Mouse (Mus musculus) left cerebral cortex, postnatal 4 days (tissue): Measurements from ENCODE around the gene Fancm. TPM values are rescaled to one million over a fixed set of nuclear protein-coding genes. Genes with fewer than 3 reads are reported as not detected.
"Not testable (repeated sequence)": the region's sequence is repeated elsewhere in the genome, so short reads cannot be mapped to it uniquely, and the experiment has no call there.

Experiments
- DNase-seq: peaks from one replicate; pipeline ENCODE4 v3.0.0-alpha.2; 2022
- intact Hi-C: fragments of 180-260 bp; cut with DNase I; formaldehyde crosslinking; loops from one replicate; pipeline ENCODE4 v1.15.1; 2025
- total RNA-seq, 2 experiments: library from RNA; stranded (reverse); gene quantifications; 2 replicates each; pipeline ENCODE4 v1.2.3; 2021

Gene Fancm
- 10 to 100 TPM; 13.0 to 18.6 TPM for total RNA-seq

- peak; percentile 91 for DNase-seq
- intact Hi-C loops = no loop called here
Observed at GRCm38 (mm10) chr12:65075085-65075732, at the start of gene Fancm. Gene Fancm (plus strand): TSS chr12:65075603.

GRCm38 (mm10) chr12:65035839-65036189 is 39.6 kb upstream of the Fancm start:
- DNase-seq = no peak
- intact Hi-C loops = no loop called here

DNA sequence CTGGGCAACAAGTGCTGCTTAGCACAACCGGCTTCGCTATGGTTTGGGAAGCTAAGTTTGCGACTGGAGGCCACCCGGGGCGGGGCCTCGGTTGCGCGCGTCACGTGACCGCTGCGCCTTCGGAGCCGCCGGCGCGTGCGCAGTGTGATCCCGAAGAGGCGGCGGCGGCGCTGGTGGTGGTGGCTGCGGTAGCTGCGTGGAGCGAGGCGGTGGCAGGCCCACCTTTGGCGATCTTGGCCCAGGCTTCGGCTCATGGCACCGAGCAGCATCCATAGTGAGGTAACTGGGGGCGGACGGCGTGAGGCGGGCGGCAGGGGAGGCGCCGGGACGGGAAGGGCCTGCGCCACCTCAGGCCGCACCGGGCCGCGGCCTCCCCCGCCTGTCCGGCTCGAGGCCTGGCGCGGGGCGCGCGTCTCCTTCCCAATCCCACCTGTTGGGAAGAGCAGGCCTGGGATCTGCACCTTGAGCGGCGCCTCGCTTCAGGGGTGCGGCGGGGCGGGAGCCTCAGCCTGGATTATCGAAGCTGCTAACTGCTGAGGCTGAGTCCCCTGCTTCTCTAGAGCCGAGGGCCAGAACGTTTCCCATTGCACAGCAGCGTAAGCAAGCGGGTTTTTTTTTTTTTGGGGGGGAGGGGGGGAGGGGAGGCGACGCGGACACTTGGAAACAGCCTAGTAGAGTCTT is 39.1 kb upstream of the Fancm start, which contains the start of gene Prpf39:
Prpf39 (plus strand) TSS at position 144 of the 681 bp plus-strand sequence.
- peak; percentile 91 for DNase-seq
- intact Hi-C loops = no loop called here

DNA sequence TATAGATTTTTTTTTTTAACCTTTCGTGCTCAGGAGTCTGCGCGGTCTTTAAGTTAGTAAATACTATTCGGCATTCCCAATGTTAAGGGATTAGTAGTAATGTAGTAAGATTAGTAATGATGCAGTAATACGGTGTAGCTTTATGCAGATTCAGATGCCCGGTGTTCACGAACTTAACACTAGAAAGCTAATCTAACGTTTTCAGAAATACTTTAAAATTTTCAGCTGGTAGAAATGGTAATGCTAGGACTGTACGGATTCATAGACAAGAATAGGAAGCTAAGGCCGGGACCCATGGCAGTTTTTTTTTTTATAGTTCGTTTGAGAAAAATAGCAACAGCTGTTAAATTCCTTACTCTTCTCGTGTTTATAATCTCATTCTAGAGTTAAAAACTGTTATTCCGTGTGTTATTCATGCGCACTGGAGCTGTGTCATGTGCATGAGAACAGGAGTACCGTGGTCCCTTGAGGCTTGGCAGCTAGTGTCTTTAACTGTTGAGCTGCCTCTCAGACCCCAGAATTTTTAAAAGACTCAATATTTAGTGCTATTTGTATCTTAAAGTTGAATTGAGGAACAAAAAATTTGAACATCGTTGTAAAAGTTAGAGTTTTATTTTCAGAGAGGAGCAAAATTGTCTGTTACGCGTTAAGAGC is 38.4 kb upstream of the Fancm start:
- no peak for DNase-seq
- intact Hi-C loops = no loop called here

DNA sequence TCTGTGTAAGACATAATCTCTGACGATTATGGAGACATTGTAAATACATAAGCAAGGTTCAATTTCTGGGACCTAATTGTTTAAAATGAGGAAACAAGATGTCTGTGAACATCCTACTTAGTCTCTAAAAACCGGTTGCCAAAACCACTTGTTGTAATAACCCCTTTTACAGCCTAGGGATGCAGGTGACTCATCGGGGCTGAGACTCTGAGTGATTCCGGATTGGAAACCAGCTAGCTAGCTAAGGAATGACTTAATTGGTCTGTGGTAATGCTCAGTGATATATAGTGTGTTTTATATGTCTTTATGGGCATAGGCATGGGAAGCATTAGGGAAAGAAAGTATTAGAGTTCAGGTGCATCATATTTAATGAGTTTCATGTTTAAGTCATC is 37.9 kb upstream of the Fancm start:
- DNase-seq = no peak
- intact Hi-C loops = no loop called here

GRCm38 (mm10) chr12:65048799-65049198 is 26.6 kb upstream of the Fancm start:
- no peak for DNase-seq
- intact Hi-C loops = no loop called here

GRCm38 (mm10) chr12:65058203-65058602 is 17.2 kb upstream of the Fancm start:
- intact Hi-C loops = no loop called here
- no peak for DNase-seq

DNA sequence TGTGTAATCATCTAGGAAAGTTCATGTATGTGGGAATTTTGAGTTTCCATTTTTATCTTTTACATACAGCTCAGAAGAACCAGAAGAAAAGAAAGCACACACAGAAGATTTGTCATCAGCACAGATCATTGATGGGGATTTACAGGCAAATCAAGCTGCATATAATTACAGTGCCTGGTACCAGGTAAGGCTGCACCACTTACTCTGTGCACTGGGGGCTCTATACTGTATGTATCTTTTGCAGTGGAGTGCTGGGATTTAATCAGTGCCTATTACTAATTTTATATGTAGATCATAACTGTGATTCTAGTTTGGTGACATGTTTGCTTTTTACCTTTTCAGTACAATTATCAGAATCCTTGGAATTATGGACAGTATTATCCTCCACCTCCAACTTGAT is 14.3 kb upstream of the Fancm start:
- DNase-seq = no peak
- intact Hi-C loops = no loop called here

GRCm38 (mm10) chr12:65065241-65065640 is 10.2 kb upstream of the Fancm start:
- intact Hi-C loops = no loop called here
- DNase-seq = no peak

DNA sequence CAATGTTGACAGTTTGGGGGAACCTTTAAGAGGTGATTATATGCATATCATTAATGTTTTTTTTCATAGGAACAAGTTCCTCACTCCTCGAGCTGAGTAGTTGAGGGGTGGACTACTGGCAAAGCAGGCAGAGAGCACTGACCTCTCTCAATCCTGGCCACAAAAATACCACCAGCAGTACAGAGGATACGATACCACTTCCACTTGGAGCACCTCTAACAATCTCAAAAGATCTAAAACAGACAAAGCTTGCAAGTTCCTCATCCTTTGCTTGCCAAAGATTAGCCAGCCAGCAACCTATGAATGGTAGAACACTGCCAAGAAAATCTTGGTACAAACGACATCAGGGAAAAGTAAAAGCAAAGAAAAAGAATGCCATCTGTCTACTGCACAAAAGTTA is 9.2 kb upstream of the Fancm start:
- intact Hi-C loops = no loop called here
- DNase-seq = no peak

DNA sequence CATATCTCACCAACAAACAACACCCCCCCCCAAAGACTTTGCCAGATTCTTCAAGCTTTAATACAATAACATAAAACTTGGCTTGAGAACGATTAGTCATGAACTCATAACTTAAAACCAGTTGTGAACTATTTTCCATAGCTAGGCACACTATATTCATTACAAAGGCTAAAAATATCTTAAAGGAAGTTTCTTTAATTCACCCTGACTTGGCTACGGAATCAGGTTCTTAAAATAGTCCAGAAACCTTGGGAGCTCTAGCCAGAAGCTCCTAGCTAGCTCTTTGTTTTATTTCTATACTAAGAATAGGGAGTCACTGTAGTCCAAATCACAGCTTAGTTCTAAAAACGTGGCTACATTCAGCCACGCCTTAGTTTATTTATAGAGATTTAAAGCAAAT is 7.0 kb upstream of the Fancm start:
- no peak for DNase-seq
- intact Hi-C loops = no loop called here

- no peak for DNase-seq
- intact Hi-C loops = no loop called here
Observed at GRCm38 (mm10) chr12:65072911-65073610, 2.3 kb upstream of the Fancm start.

- intact Hi-C loops = no loop called here
Observed at GRCm38 (mm10) chr12:65073611-65074178, 1.7 kb upstream of the Fancm start, which contains the start of gene Fkbp3. Gene Fkbp3 (minus strand): TSS chr12:65074007.

GRCm38 (mm10) chr12:65074651-65075050 is 752 bp upstream of the Fancm start:
- intact Hi-C loops = no loop called here
- DNase-seq = no peak

More at GRCm38 (mm10) chr12:65073611-65074178, 1.7 kb upstream of the Fancm start, which contains the start of gene Fkbp3:
- peak; percentile 98 for DNase-seq

DNA sequence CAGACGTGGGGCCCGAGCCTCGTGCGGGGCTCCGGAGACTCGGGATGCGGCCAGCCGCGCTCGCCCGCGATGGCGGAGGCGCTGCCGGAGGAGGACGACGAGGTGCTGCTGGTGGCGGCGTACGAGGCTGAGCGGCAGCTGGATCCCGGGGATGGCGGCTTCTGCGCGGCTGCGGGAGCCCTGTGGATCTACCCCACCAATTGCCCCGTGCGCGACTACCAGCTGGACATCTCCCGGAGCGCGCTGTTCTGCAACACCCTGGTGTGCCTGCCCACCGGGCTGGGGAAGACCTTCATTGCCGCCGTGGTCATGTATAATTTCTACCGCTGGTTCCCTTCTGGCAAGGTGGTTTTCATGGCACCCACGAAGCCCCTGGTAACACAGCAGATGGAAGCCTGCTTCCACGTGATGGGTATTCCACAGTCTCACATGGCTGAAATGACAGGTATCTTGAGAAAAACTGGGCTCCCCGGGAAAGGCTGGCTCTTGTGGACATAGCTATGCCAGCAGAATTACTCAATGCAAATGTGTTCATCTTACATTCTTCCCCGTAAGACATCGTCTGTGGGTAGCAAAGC is 419 bp downstream of the Fancm start:
- intact Hi-C loops = no loop called here
- no peak for DNase-seq

DNA sequence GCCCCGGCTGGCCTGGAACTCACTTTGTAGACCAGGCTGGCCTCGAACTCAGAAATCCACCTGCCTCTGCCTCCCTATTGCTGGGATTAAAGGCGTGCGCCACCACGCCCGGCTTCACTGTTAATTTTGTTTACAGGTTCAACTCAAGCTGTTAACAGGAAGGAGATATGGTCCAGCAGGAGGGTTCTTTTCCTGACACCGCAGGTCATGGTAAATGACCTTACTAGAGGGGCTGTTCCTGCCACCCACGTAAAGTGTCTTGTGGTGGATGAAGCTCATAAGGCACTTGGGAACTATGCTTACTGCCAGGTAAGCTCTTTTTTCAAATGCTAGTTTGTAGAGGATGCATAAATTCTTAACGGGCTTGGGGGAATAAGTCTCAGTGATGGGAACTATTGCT is 1.5 kb downstream of the Fancm start:
- intact Hi-C loops = no loop called here
- DNase-seq = no peak

DNA sequence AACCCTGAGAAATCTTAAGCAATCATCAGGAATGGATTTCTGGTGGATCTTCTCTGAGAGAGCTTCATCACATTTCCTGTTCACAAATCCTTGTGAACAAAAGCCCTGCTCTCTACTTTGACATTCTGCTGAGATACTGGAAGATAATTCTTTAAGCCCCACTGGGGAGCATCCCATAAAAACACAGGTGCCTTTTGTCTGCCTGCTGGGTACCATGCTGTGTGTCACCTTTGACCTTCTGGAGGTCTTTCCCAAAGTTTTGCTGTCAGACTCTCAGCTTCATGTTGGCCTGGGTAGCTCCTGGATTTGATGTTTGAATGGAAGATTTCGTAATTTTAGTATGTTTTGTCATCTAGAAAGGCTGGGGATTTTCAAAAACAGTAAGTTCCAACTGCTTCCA is 33.3 kb downstream of the Fancm start:
- intact Hi-C loops = no loop called here
- no peak for DNase-seq

- no peak for DNase-seq
- intact Hi-C loops = no loop called here
Observed at GRCm38 (mm10) chr12:65111503-65111902, 36.1 kb downstream of the Fancm start.

DNA sequence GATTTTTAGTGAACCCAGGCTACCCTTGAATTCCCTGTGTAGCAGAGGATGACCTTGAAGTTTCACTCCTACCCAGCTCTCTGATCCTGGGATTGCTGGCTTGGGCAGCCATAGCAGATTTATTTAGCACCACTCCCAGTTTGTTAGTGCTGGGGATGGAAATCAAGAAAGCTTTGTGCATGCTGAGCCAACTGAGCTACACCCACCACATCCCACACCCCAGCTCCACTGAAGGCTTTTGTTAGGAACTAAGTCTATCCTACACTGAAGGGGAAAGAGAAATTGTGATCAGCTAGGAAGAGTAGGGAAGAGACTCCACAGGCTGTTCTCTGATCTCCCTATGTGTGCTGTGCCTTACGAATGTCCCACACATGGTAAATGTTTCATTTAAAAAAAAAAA is 37.4 kb downstream of the Fancm start:
- intact Hi-C loops = no loop called here
- DNase-seq = no peak

DNA sequence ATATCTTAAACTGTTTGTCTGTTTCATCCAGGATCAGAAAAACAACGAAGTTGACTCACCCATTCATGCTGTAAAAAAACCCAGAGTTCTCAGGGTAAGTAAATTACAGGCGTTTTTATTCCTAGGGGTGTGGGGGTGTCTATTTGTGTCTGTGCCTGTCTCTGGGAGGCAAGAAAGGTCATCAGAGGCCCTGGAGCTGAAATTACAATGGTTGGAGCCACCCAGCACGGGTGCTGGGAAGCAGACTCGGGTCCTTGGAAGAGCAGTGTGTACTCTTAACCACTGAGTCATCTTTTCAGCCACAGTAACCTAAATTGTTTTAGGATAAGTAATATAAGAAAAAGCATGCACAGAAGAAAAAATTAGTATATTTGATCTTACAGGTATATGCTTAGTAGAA is 38.5 kb downstream of the Fancm start:
- DNase-seq = no peak
- intact Hi-C loops = no loop called here

GRCm38 (mm10) chr12:65114978-65115377 is 39.6 kb downstream of the Fancm start:
- DNase-seq, intact Hi-C loops: not testable (repeated sequence)
